Mouse (Mus musculus) retina, embryonic 14.5 days (tissue): ENCODE measurements around the gene Dek.

Experiments used
- DNase-seq: peaks from one replicate; pipeline ENCODE4 v3.0.0-alpha.2; 2015; ENCODE audit warnings: low spot score

The Dek gene

DNA sequence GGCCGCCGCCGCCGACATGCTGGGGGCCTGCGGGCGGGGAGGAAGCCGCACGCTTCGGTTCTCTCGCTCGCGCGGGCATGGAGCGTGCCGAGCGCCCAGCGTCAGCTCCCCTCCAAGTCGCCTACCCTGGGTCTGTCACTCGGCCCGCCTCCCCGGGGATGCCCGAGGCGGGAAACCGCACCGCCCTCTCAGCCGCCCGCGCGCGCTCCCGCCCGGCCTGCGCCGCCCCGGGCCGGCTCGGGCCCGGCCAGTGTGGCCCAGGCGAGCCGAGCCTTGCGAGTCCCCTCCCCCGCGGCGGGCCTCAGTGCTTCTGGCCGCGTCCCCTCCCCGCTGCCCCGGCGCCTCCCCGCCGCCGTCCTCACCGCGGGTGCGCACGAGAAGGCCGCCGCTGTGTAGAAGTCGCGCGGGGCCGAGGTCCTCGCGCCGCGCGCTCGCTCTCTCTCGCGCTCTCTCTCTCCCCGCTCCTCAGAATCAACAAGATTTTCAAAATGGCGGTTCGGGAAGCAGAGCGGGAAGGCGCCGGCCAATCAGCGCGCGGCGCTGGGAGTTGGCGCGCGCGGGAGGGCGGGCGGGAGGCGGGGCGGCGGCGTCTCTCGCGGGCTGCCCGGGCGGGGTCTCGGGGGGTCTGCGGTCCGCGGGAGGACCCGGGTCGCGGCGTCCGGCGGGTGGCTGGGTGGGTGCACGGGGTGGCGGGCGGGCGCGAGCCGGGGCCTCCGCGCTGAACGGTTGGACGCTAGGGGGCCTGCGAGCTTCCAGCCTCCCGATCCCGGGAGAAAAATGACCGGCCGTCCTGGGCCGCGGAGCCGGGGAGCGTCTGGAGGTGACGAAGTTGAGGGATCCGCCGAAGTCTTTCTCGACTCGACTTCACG is at the start of gene Dek:
Gene Dek (minus strand): TSS at position 491 of the 869 bp plus-strand sequence.
- peak; percentile 94 for DNase-seq

DNA sequence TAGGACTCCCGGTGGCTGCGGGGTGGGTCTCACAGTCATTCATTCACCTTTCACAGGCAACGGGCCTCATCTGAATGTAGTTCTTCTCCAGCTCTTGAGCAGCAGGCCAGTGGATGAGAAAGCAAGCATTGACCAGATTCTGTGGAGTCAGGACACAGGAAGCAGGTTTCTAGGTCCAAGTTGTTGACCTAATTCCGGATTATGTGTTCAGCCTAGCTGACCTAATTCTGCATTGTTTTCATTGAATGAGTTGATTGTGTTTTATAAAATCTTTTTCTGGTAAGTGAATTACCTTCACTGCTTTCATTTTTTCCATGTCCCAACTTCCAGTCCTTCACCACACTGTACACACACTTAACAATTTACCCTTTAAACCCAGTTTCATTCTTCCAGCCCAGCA is 48.9 kb upstream of the Dek start:
- peak; percentile 63 for DNase-seq

DNA sequence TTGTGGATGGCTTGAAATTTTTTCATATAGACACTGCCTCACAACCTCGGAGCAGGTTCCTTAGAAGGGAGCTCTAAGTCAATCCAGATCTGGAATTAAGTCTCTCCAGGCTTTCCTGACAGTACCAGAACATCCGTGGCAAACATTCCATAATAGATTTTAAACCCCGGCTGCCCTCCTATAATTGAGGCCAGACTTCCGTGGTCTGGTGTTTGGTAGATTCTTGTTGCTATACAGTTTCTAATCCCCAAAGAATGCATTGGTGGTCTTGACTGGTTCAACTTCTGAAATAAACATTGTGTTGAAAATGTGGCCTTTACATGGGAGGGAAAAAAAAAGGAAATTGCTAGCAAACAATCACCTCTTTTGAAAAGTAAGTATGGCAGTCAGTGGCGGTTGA is 47.2 kb upstream of the Dek start:
- DNase-seq: no peak

GRCm38 (mm10) chr13:47152390-47152789 is 46.4 kb upstream of the Dek start:
- DNase-seq: peak; percentile 97

DNA sequence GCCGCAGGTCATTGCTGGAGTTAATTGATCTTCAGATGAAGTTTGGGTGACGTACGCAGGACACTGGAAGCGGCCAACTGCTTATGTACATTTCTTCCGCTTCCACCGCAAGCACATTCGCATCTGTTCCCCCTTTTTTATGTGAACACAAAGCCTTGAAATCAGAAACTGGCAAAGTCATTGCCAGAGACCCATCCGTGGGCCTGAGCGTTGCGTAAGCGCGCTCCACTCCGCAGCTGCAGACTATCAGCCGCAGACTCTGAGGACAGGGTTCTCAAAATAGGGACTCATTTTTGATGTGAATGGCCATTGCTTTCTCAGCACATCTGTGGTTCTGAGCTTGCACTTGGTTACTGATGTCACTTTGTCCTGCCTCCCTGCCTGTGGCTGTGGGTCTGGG is 45.1 kb upstream of the Dek start:
- DNase-seq: no peak

- DNase-seq: no peak
Measured at GRCm38 (mm10) chr13:47149993-47150392, 44.0 kb upstream of the Dek start.

- DNase-seq: no peak
Measured at GRCm38 (mm10) chr13:47148573-47148972, 42.6 kb upstream of the Dek start.

GRCm38 (mm10) chr13:47146388-47146787 is 40.4 kb upstream of the Dek start:
- no peak for DNase-seq

- no peak for DNase-seq
Measured at GRCm38 (mm10) chr13:47145939-47146338, 39.9 kb upstream of the Dek start.

DNA sequence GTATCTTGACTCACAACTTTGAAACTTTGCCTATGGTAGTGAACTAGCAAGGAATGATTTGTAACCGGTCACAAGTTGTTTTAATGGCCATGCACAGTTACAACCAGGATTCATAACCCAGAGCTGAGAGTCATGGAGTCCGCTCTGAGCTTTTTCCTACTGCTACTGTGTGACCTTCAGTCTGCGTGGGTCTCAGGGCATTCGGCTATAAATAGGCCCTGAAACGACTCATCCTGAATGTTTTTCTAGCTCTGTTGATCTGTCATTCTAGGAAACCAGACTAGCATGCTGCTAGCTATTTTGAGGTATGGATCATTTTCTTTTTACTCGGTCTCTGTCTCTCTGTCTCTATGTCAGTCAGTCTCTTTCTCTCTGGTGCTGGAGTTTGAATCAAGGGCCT is 36.8 kb upstream of the Dek start:
- no peak for DNase-seq

- no peak for DNase-seq
Measured at GRCm38 (mm10) chr13:47135741-47136140, 29.7 kb upstream of the Dek start.

DNA sequence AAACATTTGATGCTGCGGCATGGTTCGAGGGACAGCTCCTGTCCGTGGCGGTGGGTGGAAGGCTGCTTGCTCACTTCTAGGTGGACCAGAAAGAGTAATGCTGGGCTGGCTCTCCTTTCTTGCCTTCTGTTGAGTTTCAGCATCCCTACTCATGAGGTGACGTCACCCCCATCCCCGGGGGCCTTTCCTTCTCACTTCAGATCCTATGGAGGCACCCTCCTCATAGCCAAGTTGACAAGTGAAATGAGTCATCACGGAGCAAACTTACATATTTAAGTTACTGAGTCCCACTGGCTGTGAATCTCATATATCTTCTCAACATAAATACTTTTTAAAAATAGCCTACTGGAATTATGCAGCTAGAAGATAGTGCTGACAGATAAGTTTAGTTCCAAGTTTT is 28.8 kb upstream of the Dek start:
- DNase-seq: no peak

- no peak for DNase-seq
Measured at GRCm38 (mm10) chr13:47133058-47133457, 27.1 kb upstream of the Dek start.

DNA sequence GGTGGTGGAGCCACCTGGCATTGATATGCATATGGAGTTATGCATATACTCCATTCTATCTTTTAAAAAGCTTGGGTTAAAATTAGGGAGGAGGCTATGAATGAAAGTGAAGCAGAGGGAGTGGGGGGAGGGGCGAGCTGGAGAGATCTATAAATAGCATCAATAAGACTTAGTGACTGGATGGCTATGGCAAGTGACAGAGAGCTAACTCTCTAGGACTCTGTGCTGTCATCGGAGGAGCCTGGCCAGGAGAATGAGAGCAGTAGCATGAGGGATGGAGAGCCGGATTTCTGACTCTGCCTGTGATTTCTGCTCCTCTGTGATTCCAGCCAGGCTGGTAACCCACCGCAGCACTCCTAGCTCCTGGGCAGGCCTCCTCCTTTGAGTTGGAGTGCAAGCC is 23.1 kb upstream of the Dek start:
- no peak for DNase-seq

DNA sequence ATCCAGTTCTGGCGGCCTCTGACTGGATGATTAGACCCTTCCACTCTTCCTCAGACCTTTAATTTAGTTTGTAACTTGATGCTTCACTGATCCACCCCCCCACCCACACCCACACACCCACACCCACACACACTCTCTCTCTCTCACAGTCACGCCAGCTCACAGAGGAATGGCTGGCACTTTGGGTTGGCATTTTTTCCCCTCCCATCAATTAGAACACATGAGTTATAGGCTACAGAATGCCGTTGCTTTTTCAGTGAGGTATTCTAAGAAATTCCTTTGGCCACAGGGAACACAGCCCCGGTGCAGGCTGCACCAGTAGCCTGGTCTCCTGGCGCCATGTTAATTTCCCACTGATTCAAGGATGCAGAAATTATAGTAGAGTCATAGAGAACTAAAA is 19.6 kb upstream of the Dek start:
- DNase-seq: no peak

DNA sequence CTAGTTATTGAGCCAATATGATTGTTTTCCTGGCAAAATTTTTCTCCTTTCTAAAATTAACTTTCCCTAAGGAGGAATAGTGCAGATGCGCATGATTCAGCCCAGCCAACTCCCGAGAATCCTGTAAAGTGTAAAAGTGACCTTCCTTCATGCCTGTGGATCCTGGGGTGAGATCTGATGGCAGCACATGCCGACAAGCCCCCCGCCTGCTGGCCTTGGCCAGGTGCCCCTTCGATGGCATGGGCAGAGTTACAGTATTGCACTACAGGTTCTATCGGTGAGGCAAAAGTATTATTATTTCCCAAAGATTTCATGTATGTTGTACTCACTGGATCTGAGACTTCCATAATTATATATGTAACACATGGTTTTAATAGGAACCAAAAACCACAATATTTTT is 19.0 kb upstream of the Dek start:
- no peak for DNase-seq

- peak; percentile 39 for DNase-seq
Measured at GRCm38 (mm10) chr13:47124449-47124848, 18.4 kb upstream of the Dek start.

- DNase-seq: peak; percentile 63
Measured at GRCm38 (mm10) chr13:47122537-47123430, 16.8 kb upstream of the Dek start, which contains the start of gene Rnf144b. Gene Rnf144b, plus strand, starts transcription at chr13:47122656.

DNA sequence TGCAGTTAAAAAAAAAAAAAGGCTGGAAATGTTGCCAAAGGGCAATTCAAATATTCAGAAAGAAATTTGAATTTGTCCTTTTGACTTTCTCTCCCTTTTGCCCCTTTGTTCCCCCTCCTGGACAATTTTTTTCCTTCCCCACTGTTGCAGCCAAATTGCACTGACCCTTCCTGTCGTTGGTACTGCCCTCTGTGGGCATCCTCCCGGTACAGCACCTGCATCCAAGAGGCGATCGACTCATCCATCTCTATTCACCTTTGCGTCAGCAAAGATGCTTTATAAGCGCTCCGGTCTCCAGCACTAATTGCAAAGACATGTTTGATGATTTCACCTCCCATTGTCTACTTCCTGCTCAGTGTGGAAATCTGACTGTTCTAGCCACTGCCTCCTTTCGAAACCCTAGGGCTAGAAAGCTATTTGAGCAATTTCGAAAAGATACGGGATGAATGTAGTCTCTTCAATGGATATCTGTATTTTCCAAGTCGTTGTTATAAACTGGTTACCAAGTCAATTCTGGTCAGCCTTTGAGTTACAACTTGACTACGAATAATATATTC is 15.4 kb upstream of the Dek start:
- no peak for DNase-seq

GRCm38 (mm10) chr13:47116000-47116399 is 10.0 kb upstream of the Dek start:
- DNase-seq: no peak

GRCm38 (mm10) chr13:47112924-47113323 is 6.9 kb upstream of the Dek start:
- DNase-seq: no peak

- no peak for DNase-seq
Measured at GRCm38 (mm10) chr13:47112056-47112455, 6.1 kb upstream of the Dek start.

DNA sequence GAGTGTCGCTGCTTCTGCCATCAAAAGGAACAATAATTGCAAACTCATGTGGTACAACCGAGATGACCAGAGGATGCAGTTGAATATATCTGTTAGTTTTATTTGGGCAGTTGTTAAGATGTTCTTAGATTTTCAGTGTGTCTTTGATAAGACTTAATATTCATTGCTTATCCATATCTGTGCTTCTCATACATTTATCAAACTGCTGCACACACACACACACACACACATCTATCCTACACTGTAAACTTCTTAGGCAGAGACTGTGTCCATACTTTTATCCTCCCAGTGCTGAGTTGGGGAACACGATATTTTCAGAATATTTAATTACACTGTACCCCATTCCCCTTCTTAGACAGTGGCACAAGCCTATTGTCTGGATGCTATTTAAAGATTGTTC is 5.2 kb upstream of the Dek start:
- no peak for DNase-seq
